Mouse (Mus musculus) MEL (cell line): ENCODE results near the gene Arhgef3. TPM values are rescaled to one million over a fixed set of nuclear protein-coding genes. Genes with fewer than 3 reads are reported as not detected.

Experiments
- DNase-seq: peaks from one replicate; pipeline ENCODE4 v3.0.0; 2011; ENCODE audit warnings: low read depth, low spot score
- H3K27ac ChIP-seq: 2 replicates; pipeline ENCODE4 v1.5.1; 2012; ENCODE audit warnings: low read depth, mild to moderate bottlenecking, control low read depth, low read length, moderate library complexity; ENCODE audit not compliant: control insufficient read depth
- H3K27me3 ChIP-seq, 2 experiments: fragments of 150-350 bp in 1 of 2; sonication (generic) in 1 of 2; 2 replicates each; pipeline ENCODE4 v1.6.1; 2012; ENCODE audit warnings: low read length in 2 of 2, mild to moderate bottlenecking in 2 of 2, improper control_type of control experiment in 1 of 2, moderate library complexity in 1 of 2; ENCODE audit not compliant: insufficient read depth in 2 of 2, control insufficient read depth in 1 of 2
- H3K36me3 ChIP-seq, 2 experiments: 2 replicates each; pipeline ENCODE4 v1.6.1; 2012 to 2014; ENCODE audit warnings: low read length in 2 of 2, improper control_type of control experiment in 1 of 2, inconsistent platforms in 1 of 2, mild to moderate bottlenecking in 1 of 2; ENCODE audit not compliant: insufficient read depth in 2 of 2, control insufficient read depth in 1 of 2
- H3K4me1 ChIP-seq, 2 experiments: fragments of 150-350 bp in 1 of 2; sonication (generic) in 1 of 2; 2 replicates each; pipeline ENCODE4 v1.6.1; 2012; ENCODE audit warnings: low read length in 2 of 2, improper control_type of control experiment in 1 of 2, mild to moderate bottlenecking in 1 of 2; ENCODE audit not compliant: insufficient read depth in 2 of 2, control insufficient read depth in 1 of 2
- H3K4me3 ChIP-seq, 2 experiments: fragments of 150-350 bp in 1 of 2; sonication (generic) in 1 of 2; 2 replicates each; pipeline ENCODE4 v1.5.1; 2012; ENCODE audit warnings: low read depth in 2 of 2, low read length in 2 of 2, mild to moderate bottlenecking in 2 of 2, moderate library complexity in 2 of 2, control low read depth in 1 of 2, improper control_type of control experiment in 1 of 2; ENCODE audit not compliant: control insufficient read depth in 1 of 2, insufficient read depth in 1 of 2
- H3K79me2 ChIP-seq: 2 replicates; pipeline ENCODE4 v1.6.1; 2012; ENCODE audit warnings: mild to moderate bottlenecking, low read length, moderate library complexity; ENCODE audit not compliant: control insufficient read depth, poor library complexity, insufficient read depth
- H3K9ac ChIP-seq: 2 replicates; pipeline ENCODE4 v1.6.1; 2012; ENCODE audit warnings: low read depth, mild to moderate bottlenecking, control low read depth, low read length, moderate library complexity; ENCODE audit not compliant: control insufficient read depth, poor library complexity, severe bottlenecking
- H3K9me3 ChIP-seq: fragments of 150-350 bp; sonication (generic); replicated peaks from 2 replicates; pipeline ENCODE4 v1.6.1; 2012; ENCODE audit warnings: mild to moderate bottlenecking, low read length, improper control_type of control experiment, moderate library complexity; ENCODE audit not compliant: insufficient read depth
- CHD2 ChIP-seq: IDR thresholded peaks from 2 replicates; pipeline ENCODE4 v1.6.1; 2011; ENCODE audit warnings: low read length, improper control_type of control experiment
- CTCF ChIP-seq, 3 experiments: IDR thresholded peaks in 2 of 3; conservative IDR thresholded peaks in 1 of 3; 2 replicates each; pipeline ENCODE4 v1.5.1; 2011 to 2012; ENCODE audit warnings: low read length in 3 of 3, low read depth in 2 of 3, mild to moderate bottlenecking in 2 of 3, improper control_type of control experiment in 1 of 3, inconsistent platforms in 1 of 3, mixed read lengths in 1 of 3, moderate library complexity in 1 of 3; ENCODE audit not compliant: control insufficient read depth in 1 of 3, insufficient read depth in 1 of 3, poor library complexity in 1 of 3, severe bottlenecking in 1 of 3
- ELF1 ChIP-seq: IDR thresholded peaks from 2 replicates; pipeline ENCODE4 v1.6.1; 2014; ENCODE audit warnings: low read depth, mild to moderate bottlenecking, inconsistent platforms, low read length, improper control_type of control experiment, moderate library complexity
- EP300 ChIP-seq, 2 experiments: IDR thresholded peaks; 2 replicates each; pipeline ENCODE4 v1.6.1; 2011; ENCODE audit warnings: improper control_type of control experiment in 2 of 2, low read length in 2 of 2, low read depth in 1 of 2, mild to moderate bottlenecking in 1 of 2
- HCFC1 ChIP-seq: IDR thresholded peaks from 2 replicates; pipeline ENCODE4 v1.6.1; 2012; ENCODE audit warnings: low read depth, mild to moderate bottlenecking, inconsistent platforms, low read length, improper control_type of control experiment, moderate library complexity
- MAX ChIP-seq: IDR thresholded peaks from 2 replicates; pipeline ENCODE4 v1.6.1; 2011; ENCODE audit warnings: low read length, improper control_type of control experiment
- MEF2A ChIP-seq: IDR thresholded peaks from 2 replicates; pipeline ENCODE4 v1.6.1; 2014; ENCODE audit warnings: low read depth, mild to moderate bottlenecking, inconsistent platforms, low read length, improper control_type of control experiment; ENCODE audit not compliant: poor library complexity, insufficient replicate concordance, severe bottlenecking; ENCODE audit errors: extremely low read depth
- MXI1 ChIP-seq: IDR thresholded peaks from 2 replicates; pipeline ENCODE4 v1.6.1; 2011; ENCODE audit warnings: mild to moderate bottlenecking, low read depth, low read length, improper control_type of control experiment
- MYC ChIP-seq: IDR thresholded peaks from 2 replicates; pipeline ENCODE4 v1.6.1; 2011; ENCODE audit warnings: low read depth, mild to moderate bottlenecking, low read length, improper control_type of control experiment, moderate library complexity
- POLR2A ChIP-seq, 2 experiments: IDR thresholded peaks; 2 replicates each; pipeline ENCODE4 v1.6.1; 2011 to 2012; ENCODE audit warnings: low read length in 2 of 2, mild to moderate bottlenecking in 2 of 2, control low read depth in 1 of 2, improper control_type of control experiment in 1 of 2, low read depth in 1 of 2, moderate library complexity in 1 of 2; ENCODE audit not compliant: control insufficient read depth in 1 of 2, insufficient read depth in 1 of 2, poor library complexity in 1 of 2
- POLR2AphosphoS5 ChIP-seq: IDR thresholded peaks from 2 replicates; pipeline ENCODE4 v1.6.1; 2012; ENCODE audit warnings: low read depth, borderline replicate concordance, mild to moderate bottlenecking, inconsistent platforms, low read length, moderate library complexity, mixed read lengths
- RAD21 ChIP-seq: IDR thresholded peaks from 2 replicates; pipeline ENCODE4 v1.6.1; 2011; ENCODE audit warnings: mild to moderate bottlenecking, low read depth, low read length, improper control_type of control experiment
- SMC3 ChIP-seq: IDR thresholded peaks from 2 replicates; pipeline ENCODE4 v1.6.1; 2011; ENCODE audit warnings: low read depth, low read length, improper control_type of control experiment
- TAL1 ChIP-seq: IDR thresholded peaks from 2 replicates; pipeline ENCODE4 v1.6.1; 2012; ENCODE audit warnings: mild to moderate bottlenecking, inconsistent platforms, low read length, moderate library complexity, mixed read lengths
- UBTF ChIP-seq: IDR thresholded peaks from 2 replicates; pipeline ENCODE4 v1.6.1; 2012; ENCODE audit warnings: low read depth, mild to moderate bottlenecking, inconsistent platforms, low read length, improper control_type of control experiment, moderate library complexity, borderline replicate concordance; ENCODE audit not compliant: insufficient read depth
- USF2 ChIP-seq, 2 experiments: IDR thresholded peaks; 2 replicates each; pipeline ENCODE4 v1.6.1; 2011 to 2012; ENCODE audit warnings: improper control_type of control experiment in 2 of 2, low read length in 2 of 2, borderline replicate concordance in 1 of 2, inconsistent platforms in 1 of 2, low read depth in 1 of 2, mild to moderate bottlenecking in 1 of 2; ENCODE audit not compliant: insufficient read depth in 1 of 2
- ZC3H11A ChIP-seq: IDR thresholded peaks from 2 replicates; pipeline ENCODE4 v1.6.1; 2012; ENCODE audit warnings: low read depth, mild to moderate bottlenecking, inconsistent platforms, low read length, improper control_type of control experiment
- ZKSCAN1 ChIP-seq: IDR thresholded peaks from 2 replicates; pipeline ENCODE4 v1.6.1; 2012; ENCODE audit warnings: low read depth, mild to moderate bottlenecking, inconsistent platforms, low read length, improper control_type of control experiment, moderate library complexity
- polyA plus RNA-seq, 2 experiments: library from polyadenylated mRNA; stranded (reverse) in 1 of 2; unstranded in 1 of 2; fragments of >175 nt in 1 of 2; fragments of >200 nt in 1 of 2; gene quantifications; 2 replicates each; pipeline versions ENCODE4 v1.2.1 to v1.2.4; 2012; ENCODE audit warnings: low replicate concordance in 2 of 2, low read depth in 1 of 2; ENCODE audit not compliant: insufficient read length in 2 of 2, insufficient read depth in 1 of 2, missing spikeins in 1 of 2
- total RNA-seq: library from RNA; depleted of rRNA; stranded (reverse); fragments of 300-350 nt; gene quantifications from 2 replicates; pipeline ENCODE4 v1.2.3, GENCODE M21; 2012

Gene Arhgef3
- total and polyA plus RNA-seq, 3 experiments = 2.1 to 2.7 TPM; not detected in 1

- no peaks in the 10 kb centered on the region for H3K9me3 ChIP-seq
- H3K4me1 ChIP-seq = no peaks in the 10 kb centered on the region
- H3K79me2 ChIP-seq = no peaks in the 10 kb centered on the region
- H3K9ac ChIP-seq = no peak overlapping the region
- no peak overlapping the region for H3K27ac ChIP-seq
- peak; percentile 37 for TF ChIP-seq RAD21
- TF ChIP-seq MEF2A = no peak
- TF ChIP-seq MXI1 = no peak
- peak in 2 of 3 experiments; percentile 47 to 65; a peak in 3 of 6 replicates for TF ChIP-seq CTCF (IDR thresholded peaks at IDR 0.05 in 2 of 3, conservative IDR thresholded peaks at IDR 0.05 in 1 of 3; ENCODE audit: control insufficient read depth in 1 of 3, insufficient read depth in 1 of 3, low read depth in 2 of 3, low read length in 3 of 3, poor library complexity in 1 of 3, severe bottlenecking in 1 of 3)
- 0 out of 2 replicates have a peak, but pooled peaks have one; percentile 4 for TF ChIP-seq ZC3H11A
- peak; percentile 65 for TF ChIP-seq SMC3
- no peak for TF ChIP-seq HCFC1
- H3K4me3 ChIP-seq = no peak overlapping the region
- peak; percentile 51 for DNase-seq
- H3K36me3 ChIP-seq = no peaks in the 10 kb centered on the region
- H3K27me3 ChIP-seq = no peaks in the 10 kb centered on the region; a peak in 1 of 4 replicates
These were observed 69.0 kb downstream of the Arhgef3 start for GRCm38 (mm10) chr14:27183501-27184230.

GRCm38 (mm10) chr14:27185902-27186301 is 71.2 kb downstream of the Arhgef3 start:
- Histone ChIP-seq H3K27me3 (no peaks in the 10 kb centered on the region; a peak in 1 of 4 replicates), H3K4me1 (no peaks in the 10 kb centered on the region), H3K9ac (no peak overlapping the region), H3K9me3 (no peaks in the 10 kb centered on the region), H3K36me3 (no peaks in the 10 kb centered on the region), H3K4me3 (no peak overlapping the region), H3K27ac (no peak overlapping the region), H3K79me2 (no peaks in the 10 kb centered on the region)
- no peak for TF ChIP-seq CTCF (IDR thresholded peaks at IDR 0.05 in 2 of 3, conservative IDR thresholded peaks at IDR 0.05 in 1 of 3; ENCODE audit: control insufficient read depth in 1 of 3, insufficient read depth in 1 of 3, low read depth in 2 of 3, low read length in 3 of 3, poor library complexity in 1 of 3, severe bottlenecking in 1 of 3)
- TF ChIP-seq TAL1 = no peak
- TF ChIP-seq CHD2 = no peak
- TF ChIP-seq EP300 (IDR thresholded peaks at IDR 0.05; ENCODE audit: low read depth in 1 of 2, low read length in 2 of 2) = no peak
- no peak for TF ChIP-seq POLR2AphosphoS5
- TF ChIP-seq RAD21 = no peak
- TF ChIP-seq ELF1 = no peak
- TF ChIP-seq UBTF = no peak
- TF ChIP-seq MAX = no peak
- no peak for TF ChIP-seq MYC
- no peak for TF ChIP-seq USF2 (IDR thresholded peaks at IDR 0.05; ENCODE audit: borderline replicate concordance in 1 of 2, insufficient read depth in 1 of 2, low read depth in 1 of 2, low read length in 2 of 2)
- no peak for TF ChIP-seq ZKSCAN1
- TF ChIP-seq POLR2A (IDR thresholded peaks at IDR 0.05; ENCODE audit: control insufficient read depth in 1 of 2, insufficient read depth in 1 of 2, low read depth in 1 of 2, low read length in 2 of 2, poor library complexity in 1 of 2) = no peak
- TF ChIP-seq ZC3H11A = no peak
- no peak for DNase-seq
